Mouse (Mus musculus) activated CD4-positive, CD25-positive, alpha-beta regulatory T cell (primary cell): ENCODE measurements around the gene Ccn5. TPM values are rescaled to one million over a fixed set of nuclear protein-coding genes. Genes with fewer than 3 reads are reported as not detected.

ENCODE experiments used
- polyA plus RNA-seq, 2 experiments: library from polyadenylated mRNA; unstranded; fragments of 100-300 nt; shearing (Covaris generic); gene quantifications; one replicate each; pipeline ENCODE4 v1.2.1; 2017

Gene Ccn5
- polyA plus RNA-seq: not detected

GRCm38 (mm10) chr2:163820607-163821006, at the start of gene Ccn5:
Gene Ccn5, plus strand, starts transcription at chr2:163820861.

GRCm38 (mm10) chr2:163853461-163853901, 32.8 kb downstream of the Ccn5 start, which contains the start of gene Kcnk15:
Gene Kcnk15, plus strand, starts transcription at chr2:163853651.

Other genes with a start within 250 kb of the Ccn5 start
- 10 to 100 TPM; 38.6 to 57.7 TPM for gene Ttpal, start 218.5 kb upstream of the Ccn5 start, polyA plus RNA-seq
- gene Serinc3, start 175.7 kb upstream of the Ccn5 start, polyA plus RNA-seq: 1,000 to 10,000 TPM in 1 of 2 experiments, 100 to 1,000 TPM in 1; 598 to 1,017 TPM
- gene Pkig, start 162.5 kb upstream of the Ccn5 start, polyA plus RNA-seq: 1 to 10 TPM; 7.0 to 7.4 TPM
- gene Ada, start 70.6 kb upstream of the Ccn5 start, polyA plus RNA-seq: 10 to 100 TPM; 12.5 to 13.2 TPM
- gene Kcnk15, start 32.8 kb downstream of the Ccn5 start, polyA plus RNA-seq: not detected
- gene Rims4, start 97.8 kb downstream of the Ccn5 start, polyA plus RNA-seq: not detected
- gene Ywhab, start 174.1 kb downstream of the Ccn5 start, polyA plus RNA-seq: 100 to 1,000 TPM; 188 to 246 TPM
- gene Pabpc1l, start 204.6 kb downstream of the Ccn5 start, polyA plus RNA-seq: 1 to 10 TPM; 2.2 to 3.8 TPM
- gene Stk4, start 249.5 kb downstream of the Ccn5 start, polyA plus RNA-seq: 100 to 1,000 TPM; 186 to 204 TPM